Mouse (Mus musculus) forebrain, postnatal 0 days (tissue): Measurements from ENCODE around the gene Cbr2. TPM values are rescaled to one million over a fixed set of nuclear protein-coding genes. Genes with fewer than 3 reads are reported as not detected.

Experiments
- ATAC-seq: fragments of 200-750 bp; cut with Nextera tagmentation; 2 replicates; pipeline ENCODE4 v1.8.0; 2017; ENCODE audit warnings: mild to moderate bottlenecking, moderate library complexity
- DNase-seq: peaks from one replicate; pipeline ENCODE4 v3.0.0-alpha.2; 2015
- H3K27ac ChIP-seq: fragments of 300-500 bp; sonication (generic); 2 replicates; pipeline ENCODE4 v1.5.1; 2014; ENCODE audit warnings: low read depth, mild to moderate bottlenecking, antibody characterized with exemption, low read length, moderate library complexity, mixed read lengths
- H3K27me3 ChIP-seq: fragments of 300-500 bp; sonication (generic); 2 replicates; pipeline ENCODE4 v1.6.1; 2014; ENCODE audit warnings: mild to moderate bottlenecking, low read length, mixed read lengths; ENCODE audit not compliant: insufficient read depth
- H3K36me3 ChIP-seq: fragments of 300-500 bp; sonication (generic); 2 replicates; pipeline ENCODE4 v1.6.1; 2014; ENCODE audit warnings: mild to moderate bottlenecking, moderate library complexity; ENCODE audit not compliant: insufficient read depth
- H3K4me1 ChIP-seq: fragments of 300-500 bp; sonication (generic); 2 replicates; pipeline ENCODE4 v1.6.1; 2014; ENCODE audit warnings: antibody characterized with exemption; ENCODE audit not compliant: insufficient read depth
- H3K4me2 ChIP-seq: fragments of 300-500 bp; sonication (generic); 2 replicates; pipeline ENCODE4 v1.6.1; 2014; ENCODE audit warnings: low read depth, mild to moderate bottlenecking, moderate library complexity
- H3K4me3 ChIP-seq: fragments of 300-500 bp; sonication (generic); 2 replicates; pipeline ENCODE4 v1.5.1; 2014; ENCODE audit warnings: low read depth, low read length, mixed read lengths
- H3K9ac ChIP-seq: fragments of 300-500 bp; sonication (generic); 2 replicates; pipeline ENCODE4 v1.6.1; 2014; ENCODE audit warnings: mild to moderate bottlenecking
- H3K9me3 ChIP-seq: fragments of 300-500 bp; sonication (generic); 2 replicates; pipeline ENCODE4 v1.6.1; 2016; ENCODE audit warnings: low read length
- CTCF ChIP-seq: sonication (generic); IDR thresholded peaks from 2 replicates; pipeline ENCODE4 v1.5.1; 2016; ENCODE audit warnings: antibody characterized with exemption, control low read depth, low read depth
- WGBS: fragments of 180-500 bp; shearing (Covaris S2); extraction: QIAGEN DNeasy Blood & Tissue Kit; methylation state at CpG from one replicate; pipeline ENCODE4 v1.1.7; 2014; 5-methylcytosine and 5-hydroxymethylcytosine counted together
- polyA plus RNA-seq: library from polyadenylated mRNA; unstranded; fragments of >200 nt; fragmentation: Nextera tagmentation; extraction: Ambion mirVana; gene quantifications from 2 replicates; pipeline ENCODE4 v1.2.1, GENCODE M21; 2015
- total RNA-seq: library from RNA; depleted of rRNA; stranded (reverse); fragments of >200 nt; gene quantifications from 2 replicates; pipeline ENCODE4 v1.2.3, GENCODE M21; 2014; rRNA removed

Gene Cbr2
- total and polyA plus RNA-seq, 2 experiments from 2014 or later: 3.1 to 3.6 TPM

- no peaks in the 10 kb centered on the region for H3K27me3 ChIP-seq
- H3K4me2 ChIP-seq: no peak overlapping the region
- no peak overlapping the region for H3K9ac ChIP-seq
- H3K36me3 ChIP-seq: peaks cover 58% of the 10 kb centered on the region
- no peak overlapping the region for H3K27ac ChIP-seq
- ATAC-seq (no peak), DNase-seq (no peak)
- whole genome bisulfite sequencing: 79% methylated on average over 20 of the region's 20 CpGs
- no peaks in the 10 kb centered on the region for H3K9me3 ChIP-seq
- no peak overlapping the region for H3K4me3 ChIP-seq
- no peaks in the 10 kb centered on the region for H3K4me1 ChIP-seq
- no peak for TF ChIP-seq CTCF
These were observed 45.2 kb downstream of the Cbr2 start for GRCm38 (mm10) chr11:120686650-120687272.

GRCm38 (mm10) chr11:120684660-120685059 is 47.3 kb downstream of the Cbr2 start:
- DNase-seq (no peak), ATAC-seq (no peak)
- Histone ChIP-seq H3K27me3 (no peaks in the 10 kb centered on the region), H3K9me3 (no peaks in the 10 kb centered on the region), H3K4me2 (no peak overlapping the region), H3K4me1 (no peaks in the 10 kb centered on the region), H3K27ac (no peak overlapping the region), H3K9ac (no peak overlapping the region), H3K36me3 (peaks cover 64% of the 10 kb centered on the region), H3K4me3 (no peak overlapping the region)
- no peak for TF ChIP-seq CTCF
- 90% methylated on average over 2 of the region's 2 CpGs for WGBS

- Histone ChIP-seq H3K4me1 (no peaks in the 10 kb centered on the region), H3K9me3 (no peaks in the 10 kb centered on the region), H3K27me3 (no peaks in the 10 kb centered on the region), H3K9ac (no peak overlapping the region), H3K4me2 (no peak overlapping the region), H3K27ac (no peak overlapping the region), H3K36me3 (peaks cover 64% of the 10 kb centered on the region), H3K4me3 (no peak overlapping the region)
- no peak for TF ChIP-seq CTCF
- ATAC-seq: no peak
- WGBS: 88% methylated on average over 2 of the region's 2 CpGs
- no peak for DNase-seq
These were observed 47.8 kb downstream of the Cbr2 start for GRCm38 (mm10) chr11:120684086-120684485.

GRCm38 (mm10) chr11:120683536-120683935 is 48.4 kb downstream of the Cbr2 start:
- Histone ChIP-seq H3K4me1 (no peaks in the 10 kb centered on the region), H3K9me3 (no peaks in the 10 kb centered on the region), H3K4me3 (no peak overlapping the region), H3K27ac (no peak overlapping the region), H3K36me3 (peaks cover 66% of the 10 kb centered on the region), H3K27me3 (no peaks in the 10 kb centered on the region), H3K4me2 (no peak overlapping the region), H3K9ac (no peak overlapping the region)
- DNase-seq: no peak
- no peak for ATAC-seq
- 89% methylated on average over 3 of the region's 3 CpGs for WGBS
- TF ChIP-seq CTCF: no peak

GRCm38 (mm10) chr11:120682683-120683082 is 49.2 kb downstream of the Cbr2 start:
- ATAC-seq (no peak), DNase-seq (no peak)
- TF ChIP-seq CTCF: no peak
- Histone ChIP-seq H3K4me1 (no peaks in the 10 kb centered on the region), H3K4me3 (no peak overlapping the region), H3K4me2 (no peak overlapping the region), H3K9me3 (no peaks in the 10 kb centered on the region), H3K27me3 (no peaks in the 10 kb centered on the region), H3K27ac (no peak overlapping the region), H3K9ac (no peak overlapping the region), H3K36me3 (peaks cover 70% of the 10 kb centered on the region)
- WGBS: 93% methylated on average over 5 of the region's 5 CpGs

- Histone ChIP-seq H3K4me3 (no peak overlapping the region), H3K36me3 (peaks cover 57% of the 10 kb centered on the region), H3K9ac (no peak overlapping the region), H3K4me2 (no peak overlapping the region), H3K4me1 (no peaks in the 10 kb centered on the region), H3K27ac (no peak overlapping the region), H3K27me3 (no peaks in the 10 kb centered on the region), H3K9me3 (no peaks in the 10 kb centered on the region)
- WGBS: 77% methylated on average over 3 of the region's 3 CpGs
- ATAC-seq (no peak), DNase-seq (no peak)
- peak; percentile 54 for TF ChIP-seq CTCF
These were observed 52.0 kb downstream of the Cbr2 start for GRCm38 (mm10) chr11:120679909-120680308.

Other genes starting within 250 kb of the Cbr2 start
- gene Mrpl12, start 247.5 kb downstream of the Cbr2 start, total RNA-seq: 42.6 and 49.9 TPM in 2 replicates
- 143 and 179 TPM in 2 replicates for gene Mrpl12, start 247.5 kb downstream of the Cbr2 start, polyA plus RNA-seq
- gene Slc25a10, start 240.3 kb downstream of the Cbr2 start, total RNA-seq: 20.9 and 22.8 TPM in 2 replicates
- gene Slc25a10, start 240.3 kb downstream of the Cbr2 start, polyA plus RNA-seq: 20.5 and 21.1 TPM in 2 replicates
- gene Gcgr, start 201.4 kb downstream of the Cbr2 start, total RNA-seq: not detected in 2 replicates
- gene Gcgr, start 201.4 kb downstream of the Cbr2 start, polyA plus RNA-seq: 0.09 and 0.22 TPM in 2 replicates
- 103 and 105 TPM in 2 replicates for gene Mcrip1, start 182.4 kb downstream of the Cbr2 start, total RNA-seq
- gene Mcrip1, start 182.4 kb downstream of the Cbr2 start, polyA plus RNA-seq: 261 and 275 TPM in 2 replicates
- gene Ppp1r27, start 181.0 kb downstream of the Cbr2 start, total RNA-seq: not detected in 2 replicates
- gene Ppp1r27, start 181.0 kb downstream of the Cbr2 start, polyA plus RNA-seq: not detected in 2 replicates
- gene P4hb, start 158.9 kb downstream of the Cbr2 start, total RNA-seq: 162 and 174 TPM in 2 replicates
- 208 and 218 TPM in 2 replicates for gene P4hb, start 158.9 kb downstream of the Cbr2 start, polyA plus RNA-seq
- gene Arhgdia, start 150.5 kb downstream of the Cbr2 start, total RNA-seq: 214 and 237 TPM in 2 replicates
- 416 and 435 TPM in 2 replicates for gene Arhgdia, start 150.5 kb downstream of the Cbr2 start, polyA plus RNA-seq
- 99.8 and 111 TPM in 2 replicates for gene Alyref, start 133.7 kb downstream of the Cbr2 start, total RNA-seq
- gene Alyref, start 133.7 kb downstream of the Cbr2 start, polyA plus RNA-seq: 207 and 238 TPM in 2 replicates
- 54.2 and 64.2 TPM in 2 replicates for gene Anapc11, start 133.7 kb downstream of the Cbr2 start, total RNA-seq
- gene Anapc11, start 133.7 kb downstream of the Cbr2 start, polyA plus RNA-seq: 207 and 226 TPM in 2 replicates
- not detected in 2 replicates for gene Npb, start 123.6 kb downstream of the Cbr2 start, total RNA-seq
- 0.42 and 0.80 TPM in 2 replicates for gene Npb, start 123.6 kb downstream of the Cbr2 start, polyA plus RNA-seq
- gene Pcyt2, start 114.2 kb downstream of the Cbr2 start, total RNA-seq: 102 and 129 TPM in 2 replicates
- 107 and 117 TPM in 2 replicates for gene Pcyt2, start 114.2 kb downstream of the Cbr2 start, polyA plus RNA-seq
- gene Sirt7, start 106.9 kb downstream of the Cbr2 start, total RNA-seq: 48.7 and 51.8 TPM in 2 replicates
- 37.4 and 40.7 TPM in 2 replicates for gene Sirt7, start 106.9 kb downstream of the Cbr2 start, polyA plus RNA-seq
- gene Mafg, start 98.5 kb downstream of the Cbr2 start, total RNA-seq: 37.5 and 40.1 TPM in 2 replicates
- gene Mafg, start 98.5 kb downstream of the Cbr2 start, polyA plus RNA-seq: 24.6 and 39.7 TPM in 2 replicates
- 8.7 and 13.8 TPM in 2 replicates for gene Pycr1, start 88.3 kb downstream of the Cbr2 start, total RNA-seq
- gene Pycr1, start 88.3 kb downstream of the Cbr2 start, polyA plus RNA-seq: 19.5 and 23.0 TPM in 2 replicates
- 1.1 and 3.2 TPM in 2 replicates for gene Myadml2, start 84.0 kb downstream of the Cbr2 start, total RNA-seq
- gene Myadml2, start 84.0 kb downstream of the Cbr2 start, polyA plus RNA-seq: 1.3 and 1.5 TPM in 2 replicates
- gene Notum, start 70.9 kb downstream of the Cbr2 start, total RNA-seq: 5.5 and 5.9 TPM in 2 replicates
- gene Notum, start 70.9 kb downstream of the Cbr2 start, polyA plus RNA-seq: 3.6 and 4.9 TPM in 2 replicates
- 97.7 and 102 TPM in 2 replicates for gene Aspscr1, start 59.1 kb downstream of the Cbr2 start, total RNA-seq
- gene Aspscr1, start 59.1 kb downstream of the Cbr2 start, polyA plus RNA-seq: 137 and 139 TPM in 2 replicates
- gene Cenpx, start 18.4 kb downstream of the Cbr2 start, total RNA-seq: 28.5 and 52.1 TPM in 2 replicates
- 91.3 and 114 TPM in 2 replicates for gene Cenpx, start 18.4 kb downstream of the Cbr2 start, polyA plus RNA-seq
- gene Lrrc45, start 18.2 kb downstream of the Cbr2 start, total RNA-seq: 57.6 and 58.4 TPM in 2 replicates
- 31.0 and 41.0 TPM in 2 replicates for gene Lrrc45, start 18.2 kb downstream of the Cbr2 start, polyA plus RNA-seq
- gene Rac3, start 10.6 kb downstream of the Cbr2 start, total RNA-seq: 598 and 666 TPM in 2 replicates
- 681 and 697 TPM in 2 replicates for gene Rac3, start 10.6 kb downstream of the Cbr2 start, polyA plus RNA-seq
- gene Dcxr, start 4.8 kb downstream of the Cbr2 start, total RNA-seq: 7.2 and 13.2 TPM in 2 replicates
- 11.2 and 12.7 TPM in 2 replicates for gene Dcxr, start 4.8 kb downstream of the Cbr2 start, polyA plus RNA-seq
- 0.95 and 1.8 TPM in 2 replicates for gene Hmga1b, start 30.7 kb upstream of the Cbr2 start, total RNA-seq
- gene Hmga1b, start 30.7 kb upstream of the Cbr2 start, polyA plus RNA-seq: 1.6 and 1.7 TPM in 2 replicates
- 61.9 and 82.8 TPM in 2 replicates for gene Rfng, start 52.1 kb upstream of the Cbr2 start, total RNA-seq
- gene Rfng, start 52.1 kb upstream of the Cbr2 start, polyA plus RNA-seq: 114 and 125 TPM in 2 replicates
- gene Gps1, start 52.2 kb upstream of the Cbr2 start, total RNA-seq: 228 and 240 TPM in 2 replicates
- 240 and 244 TPM in 2 replicates for gene Gps1, start 52.2 kb upstream of the Cbr2 start, polyA plus RNA-seq
- gene Dus1l, start 64.3 kb upstream of the Cbr2 start, total RNA-seq: 43.0 and 52.0 TPM in 2 replicates
- 36.1 and 38.6 TPM in 2 replicates for gene Dus1l, start 64.3 kb upstream of the Cbr2 start, polyA plus RNA-seq
- 328 and 364 TPM in 2 replicates for gene Fasn, start 92.4 kb upstream of the Cbr2 start, total RNA-seq
- gene Fasn, start 92.4 kb upstream of the Cbr2 start, polyA plus RNA-seq: 72.5 and 75.6 TPM in 2 replicates
- gene Ccdc57, start 200.8 kb upstream of the Cbr2 start, total RNA-seq: 8.8 and 11.6 TPM in 2 replicates
- 4.9 and 6.9 TPM in 2 replicates for gene Ccdc57, start 200.8 kb upstream of the Cbr2 start, polyA plus RNA-seq
- gene Slc16a3, start 216.4 kb upstream of the Cbr2 start, total RNA-seq: 7.2 and 9.0 TPM in 2 replicates
- 2.6 and 3.6 TPM in 2 replicates for gene Slc16a3, start 216.4 kb upstream of the Cbr2 start, polyA plus RNA-seq